8 mouse cellular contexts compared by ENCODE assay signal in the genomic region with DNA sequence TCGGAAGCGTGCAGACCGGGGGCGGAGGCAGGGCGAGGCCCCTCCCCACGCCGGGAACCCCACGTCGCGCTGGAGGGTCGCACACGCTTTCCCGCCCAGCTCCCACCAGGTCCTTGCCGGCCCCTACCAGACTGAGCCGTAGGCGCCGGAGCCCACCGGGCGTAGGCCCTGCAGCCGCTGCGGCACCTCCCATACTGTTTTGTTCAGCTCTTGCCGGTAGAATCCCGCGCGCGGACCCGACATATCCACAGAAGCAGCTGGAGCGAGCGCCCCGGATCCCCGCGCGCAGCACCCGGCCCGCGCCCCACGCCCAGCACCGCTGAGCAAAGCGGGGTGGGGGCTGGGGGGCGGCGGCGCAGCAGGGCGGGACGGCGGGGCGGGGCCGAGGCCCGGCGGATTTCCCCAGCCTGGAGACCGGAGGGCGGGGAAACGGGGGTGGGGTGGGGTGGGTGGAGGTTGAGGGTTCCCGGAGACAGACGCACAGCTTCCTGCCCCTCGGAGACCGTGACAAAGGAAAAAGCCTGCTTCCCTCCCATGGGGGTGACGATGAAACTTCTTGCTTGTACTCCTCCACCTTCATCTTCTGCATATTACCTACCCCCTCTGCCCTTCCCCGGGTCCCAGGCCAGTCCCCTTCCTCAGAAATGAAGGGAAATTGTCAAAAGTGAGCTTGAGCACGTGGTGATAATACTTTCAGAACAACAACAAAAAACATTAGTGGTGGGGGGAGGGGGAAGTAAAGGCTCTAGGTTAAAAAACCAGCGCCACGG. TPM values are rescaled to one million over a fixed set of nuclear protein-coding genes. Genes with fewer than 3 reads are reported as not detected.
DNase-seq lines count a peak whose midpoint lies in the region.

A gene (minus strand): TSS at position 358 of the 770 bp plus-strand sequence.

- intact Hi-C loops in heart, postnatal 14 days (cut with DNase I), result no loop called here

- DNase-seq in spleen, adult 18-20 months, result peak; percentile 57 to 67
- no peak for DNase-seq in spleen, adult 12 weeks (ENCODE audit: low spot score)
- peak; percentile 75 for DNase-seq in embryo, embryonic 9.5 days (ENCODE audit: extremely low spot score)
- peak; percentile 44 to 65 for DNase-seq in heart, postnatal 14 days
- no peak for DNase-seq in layer of hippocampus, postnatal 14 days (ENCODE audit: low spot score in 2 of 2)
- peak; percentile 51 for DNase-seq in lung, postnatal 10 days
- DNase-seq in right cerebral cortex, postnatal 25 days, result peak; percentile 55
- no peak for DNase-seq in gastrocnemius, adult 18-20 months (ENCODE audit: low spot score)

RNA-seq across cellular contexts. Expression of the gene that starts here (rescaled TPM):
- total RNA-seq in heart, postnatal 14 days (2021), result 1 to 10 TPM; 2.3 to 3.7 TPM
- 10 to 100 TPM; 23.2 to 24.9 TPM for total RNA-seq in layer of hippocampus, postnatal 14 days (2021)
- total RNA-seq in gastrocnemius, adult 18-20 months (2021), result 1 to 10 TPM in 1 of 2 experiments, under 1 TPM in 1; 0.89 to 1.9 TPM

Comparison
In these comparisons a context has a peak if more than half of its experiments do, and no peak if none do; other contexts are left out.
1. RNA of the gene that starts here (total RNA-seq): 23.2 to 24.9 TPM in layer of hippocampus, postnatal 14 days; 2.3 to 3.7 TPM in heart, postnatal 14 days and 0.89 to 1.9 TPM in gastrocnemius, adult 18-20 months; every median in the first group is over 4 times any median in the second.
2. DNase-seq: peak in spleen, adult 18-20 months (2 of 2), embryo, embryonic 9.5 days (single experiment), heart, postnatal 14 days (2 of 2), lung, postnatal 10 days (single experiment) and right cerebral cortex, postnatal 25 days (single experiment); none in spleen, adult 12 weeks (single experiment), layer of hippocampus, postnatal 14 days (0 of 2) and gastrocnemius, adult 18-20 months (single experiment).